Mouse (Mus musculus) hindbrain, embryonic 10.5 days (tissue): Measurements from ENCODE around the gene Celf2. TPM values are rescaled to one million over a fixed set of nuclear protein-coding genes. Genes with fewer than 3 reads are reported as not detected.

Experiments used
- DNase-seq: peaks from one replicate; pipeline ENCODE4 v3.0.0-alpha.2; 2017; ENCODE audit warnings: low spot score
- H3K27ac ChIP-seq: fragments of 300-500 bp; sonication (generic); 2 replicates; pipeline ENCODE4 v1.5.1; 2016; ENCODE audit warnings: mild to moderate bottlenecking, moderate library complexity
- H3K27me3 ChIP-seq: fragments of 300-500 bp; sonication (generic); 2 replicates; pipeline ENCODE4 v1.6.1; 2016; ENCODE audit warnings: mild to moderate bottlenecking; ENCODE audit not compliant: poor library complexity, insufficient read depth, severe bottlenecking
- H3K36me3 ChIP-seq: fragments of 300-500 bp; sonication (generic); 2 replicates; pipeline ENCODE4 v1.6.1; 2016; ENCODE audit warnings: mild to moderate bottlenecking, moderate library complexity
- H3K4me1 ChIP-seq: fragments of 300-500 bp; sonication (generic); replicated peaks from 2 replicates; pipeline ENCODE4 v1.6.1; 2016; ENCODE audit warnings: mild to moderate bottlenecking
- H3K4me3 ChIP-seq: fragments of 300-500 bp; sonication (generic); 2 replicates; pipeline ENCODE4 v1.5.1; 2016; ENCODE audit warnings: mild to moderate bottlenecking, moderate library complexity
- H3K9me3 ChIP-seq: fragments of 300-500 bp; sonication (generic); 2 replicates; pipeline ENCODE4 v1.6.1; 2016; ENCODE audit warnings: mild to moderate bottlenecking, moderate library complexity
- WGBS: fragments of 180-500 bp; shearing (Covaris S2); methylation state at CpG from one replicate; pipeline ENCODE4 v1.1.7; 2016; 5-methylcytosine and 5-hydroxymethylcytosine counted together
- polyA plus RNA-seq: library from polyadenylated mRNA; unstranded; fragments of >200 nt; fragmentation: Nextera tagmentation; extraction: Ambion mirVana; gene quantifications from 2 replicates; pipeline ENCODE4 v1.2.1, GENCODE M21; 2016

Gene Celf2
- polyA plus RNA-seq, 1 experiment from 2014 or later = 66.8 TPM

GRCm38 (mm10) chr2:7115161-7115560, 394.2 kb downstream of the Celf2 start:
- H3K27ac ChIP-seq = peak overlapping the region; percentile 45; the same call in 1 of the 2 replicates
- no peaks in the 10 kb centered on the region for H3K27me3 ChIP-seq
- peaks cover 24% of the 10 kb centered on the region for H3K4me1 ChIP-seq
- no peak overlapping the region for H3K4me3 ChIP-seq
- H3K9me3 ChIP-seq = no peaks in the 10 kb centered on the region
- WGBS = 41% methylated on average over 3 of the region's 3 CpGs
- DNase-seq = peak; percentile 14
- no peaks in the 10 kb centered on the region for H3K36me3 ChIP-seq

GRCm38 (mm10) chr2:7113738-7114137, 395.6 kb downstream of the Celf2 start:
- no peak for DNase-seq
- peaks cover 24% of the 10 kb centered on the region for H3K4me1 ChIP-seq
- 80% methylated on average over 4 of the region's 4 CpGs for WGBS
- H3K36me3 ChIP-seq = no peaks in the 10 kb centered on the region
- H3K27me3 ChIP-seq = no peaks in the 10 kb centered on the region
- no peaks in the 10 kb centered on the region for H3K9me3 ChIP-seq
- no peak overlapping the region for H3K4me3 ChIP-seq
- H3K27ac ChIP-seq = no peak overlapping the region; the same call in 1 of the 2 replicates

DNA sequence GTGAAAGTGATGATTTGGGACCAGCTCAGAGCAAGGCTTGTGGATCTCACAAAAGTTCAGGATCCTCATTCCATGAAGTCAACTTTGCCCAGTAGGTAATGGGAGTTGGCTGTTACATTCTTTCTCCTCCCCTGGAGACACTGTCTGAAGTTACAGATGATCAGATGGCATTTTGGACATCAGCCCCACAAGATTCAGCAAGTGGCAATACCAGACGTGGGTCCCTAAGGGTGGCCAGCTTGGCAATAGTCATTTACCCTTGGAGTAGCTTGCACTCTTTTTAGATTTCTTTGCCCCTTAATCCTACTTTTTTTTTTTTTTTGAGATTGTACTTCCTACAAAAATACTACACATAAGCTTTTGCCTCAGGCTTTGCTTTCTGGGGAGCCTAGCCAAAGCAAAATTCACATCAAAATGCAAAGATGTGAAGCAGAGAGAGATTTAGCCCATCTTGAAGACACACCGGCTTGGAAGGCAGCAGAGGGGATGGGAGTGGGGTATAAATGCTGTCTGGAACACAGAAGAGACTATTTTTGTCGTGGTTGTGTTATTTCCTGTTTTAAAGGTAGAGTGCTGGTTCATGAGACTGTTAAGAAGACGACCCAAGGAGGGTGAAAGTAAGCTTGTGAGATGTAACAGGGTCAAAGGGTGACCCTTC, 397.1 kb downstream of the Celf2 start:
- WGBS = 65% methylated on average over 4 of the region's 4 CpGs
- peaks cover 24% of the 10 kb centered on the region for H3K4me1 ChIP-seq
- H3K4me3 ChIP-seq = no peak overlapping the region
- no peaks in the 10 kb centered on the region for H3K9me3 ChIP-seq
- no peak for DNase-seq
- no peaks in the 10 kb centered on the region for H3K36me3 ChIP-seq
- no peak overlapping the region for H3K27ac ChIP-seq
- H3K27me3 ChIP-seq = no peaks in the 10 kb centered on the region

GRCm38 (mm10) chr2:7093414-7093813, 415.9 kb downstream of the Celf2 start:
- Histone ChIP-seq H3K27me3 (no peaks in the 10 kb centered on the region), H3K36me3 (no peaks in the 10 kb centered on the region), H3K4me1 (peaks cover 14% of the 10 kb centered on the region), H3K9me3 (no peaks in the 10 kb centered on the region), H3K4me3 (no peak overlapping the region), H3K27ac (no peak overlapping the region)
- 75% methylated on average over 3 of the region's 3 CpGs for WGBS
- no peak for DNase-seq

- Histone ChIP-seq H3K4me3 (no peak overlapping the region), H3K27ac (no peak overlapping the region), H3K36me3 (no peaks in the 10 kb centered on the region), H3K9me3 (no peaks in the 10 kb centered on the region), H3K27me3 (no peaks in the 10 kb centered on the region), H3K4me1 (peaks cover 15% of the 10 kb centered on the region)
- WGBS = 93% methylated on average over 5 of the region's 5 CpGs
- DNase-seq = no peak
Measured at GRCm38 (mm10) chr2:7092641-7093040, 416.7 kb downstream of the Celf2 start.

GRCm38 (mm10) chr2:7090496-7090895, 418.9 kb downstream of the Celf2 start:
- Histone ChIP-seq H3K27me3 (no peaks in the 10 kb centered on the region), H3K27ac (peak overlapping the region; percentile 29; the same call in 1 of the 2 replicates), H3K4me1 (peaks cover 15% of the 10 kb centered on the region), H3K4me3 (no peak overlapping the region), H3K9me3 (no peaks in the 10 kb centered on the region), H3K36me3 (no peaks in the 10 kb centered on the region)
- DNase-seq = no peak
- WGBS = 82% methylated on average over 1 of the region's 1 CpGs

DNA sequence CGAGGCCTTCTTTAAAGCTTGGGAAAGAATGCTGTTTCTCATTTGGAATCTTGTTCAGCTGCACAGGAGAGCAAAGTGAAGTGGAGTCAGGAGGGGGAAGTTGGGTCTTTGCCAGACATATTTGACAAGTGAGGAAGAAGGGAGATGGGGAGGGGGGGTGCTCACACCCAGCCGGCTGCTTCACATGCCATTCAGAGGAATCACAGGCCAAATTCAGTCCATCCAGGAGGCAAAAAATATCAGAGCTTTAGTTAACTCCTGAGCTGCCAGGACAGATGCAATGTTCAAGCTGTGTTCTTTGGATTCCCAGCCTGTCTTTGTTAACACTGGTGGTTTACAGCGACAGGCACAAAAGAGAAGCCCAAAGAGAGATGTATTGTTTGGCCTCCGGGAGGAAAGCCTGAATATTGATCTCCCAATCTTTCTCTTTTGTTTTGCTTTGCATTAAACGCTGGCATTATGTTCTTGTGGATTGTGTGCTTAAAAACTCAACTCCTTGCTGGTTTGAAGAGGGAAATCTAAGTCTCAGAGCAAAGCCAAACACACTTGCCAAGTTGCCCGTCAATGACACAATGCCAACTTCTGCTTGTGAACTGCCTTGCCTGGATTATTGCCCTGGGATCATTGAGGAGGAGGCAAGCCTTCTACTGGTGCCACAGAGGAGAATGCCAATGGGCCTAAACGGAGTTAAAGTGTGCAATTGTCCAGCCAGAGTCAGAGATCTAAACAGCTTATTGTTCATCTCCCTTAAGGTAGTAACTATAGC, 420.1 kb downstream of the Celf2 start:
- Histone ChIP-seq H3K4me3 (no peak overlapping the region), H3K27ac (peak overlapping the region; percentile 85), H3K27me3 (no peaks in the 10 kb centered on the region), H3K36me3 (no peaks in the 10 kb centered on the region), H3K4me1 (peaks cover 15% of the 10 kb centered on the region), H3K9me3 (no peaks in the 10 kb centered on the region)
- WGBS = 22% methylated on average over 7 of the region's 7 CpGs
- DNase-seq = peak; percentile 59

DNA sequence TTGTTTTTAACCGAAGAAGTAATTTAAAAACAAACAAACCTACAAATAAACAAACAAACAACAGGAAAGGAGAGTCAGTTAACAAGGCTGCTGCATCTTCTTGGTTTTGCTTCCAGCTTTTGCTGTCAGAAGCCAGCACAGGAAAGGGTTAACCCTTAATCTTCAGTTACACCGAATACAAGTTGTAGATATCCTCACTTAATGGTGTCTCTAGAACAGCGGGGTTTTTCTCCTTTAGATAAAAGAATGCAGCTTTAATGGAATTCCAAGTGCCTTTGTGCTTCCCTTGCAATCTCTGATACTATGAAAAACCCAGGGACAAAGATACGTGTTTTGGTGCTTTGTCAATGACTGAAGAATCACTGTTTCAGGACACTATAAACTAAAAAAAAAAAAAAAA, 420.8 kb downstream of the Celf2 start:
- WGBS = 25% methylated on average over 4 of the region's 4 CpGs
- Histone ChIP-seq H3K36me3 (no peaks in the 10 kb centered on the region), H3K9me3 (no peaks in the 10 kb centered on the region), H3K4me3 (no peak overlapping the region), H3K4me1 (peaks cover 15% of the 10 kb centered on the region), H3K27me3 (no peaks in the 10 kb centered on the region), H3K27ac (peak overlapping the region; percentile 85)
- DNase-seq = no peak

DNA sequence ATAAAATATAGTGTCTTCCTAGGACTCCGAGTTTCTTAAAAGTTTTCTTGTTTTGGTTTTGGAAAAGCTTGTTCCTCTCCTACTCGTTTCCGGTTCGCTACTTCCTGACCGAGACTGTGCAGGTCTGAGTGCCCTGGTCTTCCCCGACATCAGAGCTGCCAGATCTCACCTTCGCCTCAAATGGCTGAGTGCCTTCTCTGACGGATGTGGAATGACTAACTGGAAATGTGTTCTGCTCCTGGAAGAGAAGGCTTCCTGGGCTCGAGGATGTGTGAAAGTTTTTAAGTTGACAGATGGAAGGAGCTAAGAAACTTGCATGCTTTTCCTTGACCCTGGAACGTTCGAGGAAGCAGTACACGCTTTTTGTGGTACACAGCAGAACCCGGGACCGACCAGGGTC, 421.9 kb downstream of the Celf2 start:
- no peak for DNase-seq
- Histone ChIP-seq H3K9me3 (no peaks in the 10 kb centered on the region), H3K27me3 (no peaks in the 10 kb centered on the region), H3K4me1 (peaks cover 15% of the 10 kb centered on the region), H3K4me3 (no peak overlapping the region), H3K27ac (peak overlapping the region; percentile 17; the same call in 1 of the 2 replicates), H3K36me3 (no peaks in the 10 kb centered on the region)
- 78% methylated on average over 14 of the region's 14 CpGs for WGBS

- H3K36me3 ChIP-seq = no peaks in the 10 kb centered on the region
- peaks cover 25% of the 10 kb centered on the region for H3K4me1 ChIP-seq
- no peaks in the 10 kb centered on the region for H3K27me3 ChIP-seq
- DNase-seq = no peak
- H3K9me3 ChIP-seq = no peaks in the 10 kb centered on the region
- H3K4me3 ChIP-seq = no peak overlapping the region
- no peak overlapping the region for H3K27ac ChIP-seq
- WGBS = 84% methylated on average over 4 of the region's 4 CpGs
Measured at GRCm38 (mm10) chr2:7083489-7084090, 425.8 kb downstream of the Celf2 start.

GRCm38 (mm10) chr2:7082376-7083025, 426.9 kb downstream of the Celf2 start:
- Histone ChIP-seq H3K4me1 (peaks cover 22% of the 10 kb centered on the region), H3K27me3 (no peaks in the 10 kb centered on the region), H3K27ac (peak overlapping the region; percentile 46; the same call in 1 of the 2 replicates), H3K36me3 (no peaks in the 10 kb centered on the region), H3K4me3 (no peak overlapping the region), H3K9me3 (0 out of 2 replicates have a peak, but pooled peaks cover 3% of the 10 kb centered on the region)
- no peak for DNase-seq
- 84% methylated on average over 9 of the region's 9 CpGs for WGBS

GRCm38 (mm10) chr2:7080794-7081783, 428.3 kb downstream of the Celf2 start:
- H3K27ac ChIP-seq = peak overlapping the region; percentile 87
- H3K36me3 ChIP-seq = 0 out of 2 replicates have a peak, but pooled peaks cover 5% of the 10 kb centered on the region
- H3K27me3 ChIP-seq = no peaks in the 10 kb centered on the region
- peak overlapping the region; percentile 41 for H3K4me3 ChIP-seq
- peaks cover 15% of the 10 kb centered on the region for H3K9me3 ChIP-seq
- DNase-seq = peak; percentile 47
- WGBS = 9% methylated on average over 28 of the region's 28 CpGs
- H3K4me1 ChIP-seq = peaks cover 22% of the 10 kb centered on the region
